Mouse (Mus musculus) thymus, postnatal 10 days (tissue): Measurements from ENCODE around the gene Nfkbie.

ENCODE experiments used
- DNase-seq, 2 experiments: peaks; one replicate each; pipeline ENCODE4 v3.0.0; 2021; ENCODE audit warnings: low spot score in 2 of 2

The Nfkbie gene

GRCm38 (mm10) chr17:45555452-45556106, at the start of gene Nfkbie:
TSS of gene Nfkbie (plus strand) at chr17:45555703.
- peak; percentile 95 to 98 for DNase-seq

DNA sequence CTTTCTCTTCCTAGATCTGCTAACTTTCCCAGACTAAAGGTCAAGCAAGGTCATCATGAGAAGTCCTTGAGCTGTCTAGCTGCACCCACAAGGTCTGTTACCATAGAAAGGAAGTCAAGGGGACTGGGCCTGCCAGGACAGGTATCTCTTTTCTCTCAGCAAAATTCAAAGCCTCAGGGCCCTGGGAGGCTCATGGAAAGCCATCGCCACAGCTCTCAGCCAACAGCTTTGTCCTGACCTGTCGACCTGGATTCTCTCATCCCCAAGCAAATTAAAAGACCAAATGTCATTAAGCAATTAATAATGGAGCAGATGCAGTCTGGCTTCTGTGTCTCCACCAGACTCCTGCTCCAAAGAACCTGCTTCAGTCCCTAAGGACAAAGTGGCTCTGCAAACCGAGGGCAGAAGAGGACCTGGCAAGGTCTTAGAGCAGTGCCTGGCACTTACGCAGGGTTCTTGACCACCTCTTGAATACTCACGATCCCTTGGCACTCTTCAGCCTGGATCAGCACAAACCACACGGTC, 49.5 kb upstream of the Nfkbie start:
- no peak for DNase-seq

GRCm38 (mm10) chr17:45506700-45507189, 48.8 kb upstream of the Nfkbie start, which contains the start of gene Aars2:
TSS of gene Aars2 (plus strand) at chr17:45506841.
- DNase-seq = peak; percentile 93 to 98

GRCm38 (mm10) chr17:45510871-45511270, 44.6 kb upstream of the Nfkbie start:
- DNase-seq = no peak

GRCm38 (mm10) chr17:45511757-45512156, 43.7 kb upstream of the Nfkbie start:
- DNase-seq = no peak

DNA sequence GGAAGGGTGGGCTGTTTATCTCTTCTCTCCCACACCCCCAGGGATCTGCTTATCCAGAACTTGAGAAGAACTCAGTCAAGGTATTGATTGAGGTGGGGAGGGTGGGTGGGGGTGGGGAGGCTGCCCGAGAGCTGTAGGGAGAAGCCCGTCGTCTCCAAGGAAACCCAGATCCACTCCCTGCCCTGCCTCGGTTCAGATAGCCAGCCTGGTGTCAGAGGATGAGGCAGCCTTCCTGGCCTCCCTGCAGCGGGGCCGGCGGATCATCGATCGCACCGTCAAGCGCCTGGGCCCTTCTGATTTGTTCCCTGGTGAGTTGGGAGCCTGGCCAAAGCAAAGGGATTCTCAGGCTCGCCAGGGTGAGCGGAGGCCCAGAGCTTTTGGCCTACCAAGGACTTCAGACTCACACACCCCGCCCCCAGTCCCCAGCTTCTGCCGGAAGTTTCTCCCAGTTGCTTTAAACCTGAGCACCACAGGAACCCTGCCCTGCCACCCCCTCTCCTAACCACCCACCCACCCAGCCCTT, 40.2 kb upstream of the Nfkbie start:
- DNase-seq = no peak

DNA sequence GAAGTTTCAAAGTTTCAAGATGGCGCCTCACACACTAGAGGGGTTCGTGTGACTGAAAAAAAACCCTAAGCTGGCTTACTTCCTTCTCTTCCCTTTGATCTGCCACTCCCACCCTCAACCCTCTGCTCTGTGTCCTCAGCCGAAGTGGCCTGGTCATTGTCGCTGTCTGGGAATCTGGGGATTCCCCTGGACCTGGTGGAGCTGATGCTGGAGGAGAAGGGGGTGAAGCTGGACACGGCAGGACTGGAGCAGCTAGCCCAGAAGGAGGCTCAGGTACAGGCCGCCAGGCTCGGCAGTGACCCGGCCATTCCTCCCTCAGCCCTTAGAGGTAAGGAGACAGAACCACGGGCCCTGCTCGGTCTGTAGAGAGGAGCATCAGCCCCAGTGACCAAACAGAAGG, 39.7 kb upstream of the Nfkbie start:
- DNase-seq = no peak

DNA sequence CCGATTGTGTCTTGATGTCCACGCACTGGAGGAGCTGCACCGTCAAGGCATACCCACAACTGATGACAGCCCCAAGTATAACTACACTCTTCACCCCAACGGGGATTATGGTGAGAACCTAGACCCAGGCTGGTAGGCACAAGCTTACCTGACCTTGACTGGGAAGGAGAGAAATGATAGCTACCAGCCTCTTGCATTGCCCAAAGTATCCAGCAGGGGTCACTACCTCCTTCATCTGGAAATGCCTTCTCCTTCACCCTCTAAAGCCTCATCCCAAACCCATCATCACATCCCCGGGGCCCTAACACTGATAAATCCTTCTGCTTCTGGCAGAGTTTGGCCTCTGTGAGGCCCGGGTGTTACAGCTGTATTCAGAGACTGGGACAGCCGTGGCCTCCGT, 39.0 kb upstream of the Nfkbie start:
- peak; percentile 53 to 79 for DNase-seq

DNA sequence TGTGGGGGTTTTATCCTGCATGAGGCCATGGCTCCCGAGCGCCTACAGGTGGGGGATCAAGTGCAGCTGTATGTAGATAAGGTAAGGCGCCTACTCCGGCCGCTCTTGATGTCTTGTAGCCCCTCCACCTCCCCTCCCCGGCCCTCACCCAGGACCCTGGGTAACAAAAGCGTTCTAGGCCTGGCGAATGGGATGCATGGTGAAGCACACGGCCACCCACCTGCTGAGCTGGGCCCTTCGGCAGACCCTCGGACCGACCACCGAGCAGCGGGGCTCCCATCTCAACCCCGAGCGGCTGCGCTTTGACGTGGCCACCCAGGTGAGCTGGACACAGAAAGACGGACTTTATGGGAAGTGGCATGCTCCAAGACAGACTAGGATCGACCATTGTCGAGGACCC, 38.4 kb upstream of the Nfkbie start:
- no peak for DNase-seq

DNA sequence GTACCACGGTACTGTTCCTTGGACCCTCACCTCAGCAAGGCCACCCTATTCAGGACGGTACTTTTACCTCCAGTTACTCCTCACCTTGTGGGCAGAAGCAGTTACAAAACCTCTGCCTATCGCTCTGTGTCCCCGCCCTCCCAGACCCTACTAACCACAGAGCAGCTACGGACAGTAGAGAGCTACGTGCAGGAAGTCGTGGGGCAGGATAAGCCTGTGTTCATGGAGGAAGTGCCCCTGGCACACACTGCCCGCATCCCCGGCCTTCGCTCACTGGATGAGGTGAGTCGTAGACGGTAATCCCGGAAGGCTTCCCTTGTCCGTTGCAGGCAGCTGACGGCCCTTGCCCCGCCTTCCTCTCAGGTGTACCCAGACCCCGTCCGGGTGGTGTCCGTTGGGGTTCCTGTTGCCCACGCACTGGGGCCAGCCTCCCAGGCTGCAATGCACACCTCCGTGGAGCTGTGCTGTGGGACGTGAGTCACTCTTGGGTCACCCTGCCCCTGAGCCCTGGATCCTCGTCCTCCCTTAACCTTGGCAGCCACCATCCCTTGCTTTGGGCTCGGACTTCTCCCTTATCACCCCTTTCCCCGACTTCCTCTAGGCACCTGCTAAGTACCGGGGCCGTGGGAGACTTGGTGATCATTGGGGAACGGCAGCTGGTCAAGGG, 37.8 kb upstream of the Nfkbie start:
- no peak for DNase-seq

- DNase-seq = no peak
Observed at GRCm38 (mm10) chr17:45518766-45519475, 36.6 kb upstream of the Nfkbie start.

- no peak for DNase-seq
Observed at GRCm38 (mm10) chr17:45520136-45520535, 35.4 kb upstream of the Nfkbie start.

GRCm38 (mm10) chr17:45523263-45523662, 32.2 kb upstream of the Nfkbie start, which contains the start of gene Tcte1:
TSS of gene Tcte1 (plus strand) at chr17:45523434.
- DNase-seq = peak; percentile 29 to 55

DNA sequence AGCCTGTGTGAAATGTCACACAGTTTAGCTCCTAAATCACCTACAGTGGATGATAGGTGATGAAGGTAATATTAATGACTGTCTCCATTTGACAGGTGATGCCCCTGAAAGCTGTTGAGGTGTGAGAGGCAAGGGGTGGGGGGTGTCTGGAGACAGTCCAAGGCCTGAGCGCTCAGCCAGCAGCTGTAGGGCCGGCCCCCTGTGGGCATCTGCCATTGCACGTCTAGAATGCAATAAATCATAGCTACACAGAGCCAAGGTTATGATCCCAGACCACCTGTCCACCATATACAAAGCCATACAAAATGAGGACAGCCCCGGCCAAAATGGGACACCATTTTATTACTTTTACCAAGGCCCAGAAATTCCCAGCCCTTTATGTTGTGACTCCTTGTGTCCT, 30.5 kb upstream of the Nfkbie start:
- DNase-seq = no peak

DNA sequence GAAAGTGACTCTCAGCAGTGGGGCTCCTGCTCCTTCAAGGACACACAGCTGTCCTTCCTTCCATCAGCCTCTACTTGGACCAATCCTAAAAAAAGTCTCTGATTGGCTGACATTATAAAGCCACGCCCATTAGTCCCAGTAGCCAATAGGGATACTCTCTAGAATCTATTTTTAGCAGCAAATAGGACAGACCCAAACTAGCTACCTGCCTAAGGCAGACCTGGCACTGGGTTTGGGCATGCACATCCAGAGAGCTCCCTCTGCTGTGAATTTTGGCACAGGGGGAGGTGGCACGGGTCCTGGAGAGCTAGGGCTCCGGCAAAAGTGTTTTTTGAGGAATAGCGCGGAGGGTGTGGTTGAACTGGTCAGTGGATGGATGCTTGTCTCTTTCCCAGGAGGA, 28.9 kb upstream of the Nfkbie start:
- DNase-seq = no peak

DNA sequence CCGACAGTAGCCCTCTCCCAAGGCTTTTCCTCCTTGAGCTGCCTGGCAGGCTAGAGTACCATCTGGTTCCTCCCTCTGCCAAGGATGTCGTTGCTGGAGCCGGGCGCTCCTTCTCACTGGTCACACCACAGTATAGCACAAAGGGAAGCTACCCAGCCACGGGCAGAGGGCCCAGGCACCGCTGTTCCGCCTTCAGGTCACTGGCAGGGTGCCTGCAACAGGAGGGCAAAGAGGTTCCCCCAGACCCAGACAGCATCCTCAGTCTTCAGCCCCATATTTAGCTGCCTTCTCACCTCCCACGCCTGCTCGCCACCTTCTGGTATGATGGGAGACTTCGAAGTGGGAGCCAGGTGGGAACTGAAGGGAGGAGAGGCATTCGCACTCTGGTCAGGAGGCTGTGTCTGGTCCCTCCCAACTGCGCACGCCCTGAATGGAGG, 25.1 kb upstream of the Nfkbie start:
- DNase-seq = no peak

- DNase-seq = no peak
Observed at GRCm38 (mm10) chr17:45532896-45533295, 22.6 kb upstream of the Nfkbie start.

DNA sequence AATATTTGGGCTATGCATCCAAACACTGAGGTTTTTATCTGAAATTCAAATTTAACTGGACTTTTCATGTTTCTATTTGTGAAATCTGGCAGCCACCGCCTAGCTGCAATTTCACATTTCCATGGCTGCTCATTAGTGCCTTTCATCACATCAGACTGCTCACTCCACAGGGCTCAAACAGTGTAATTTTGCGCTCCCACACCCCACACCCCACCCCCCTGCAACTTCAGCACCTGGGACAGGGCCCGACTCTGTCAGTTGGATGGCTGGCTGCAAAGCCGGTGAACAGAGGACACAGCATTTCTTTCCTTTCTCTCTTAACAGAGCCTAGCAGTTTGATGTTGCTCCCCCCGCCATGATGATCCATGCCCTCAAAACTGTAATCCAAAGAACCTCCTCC, 19.2 kb upstream of the Nfkbie start:
- no peak for DNase-seq

GRCm38 (mm10) chr17:45538394-45538793, 17.1 kb upstream of the Nfkbie start:
- DNase-seq = no peak

DNA sequence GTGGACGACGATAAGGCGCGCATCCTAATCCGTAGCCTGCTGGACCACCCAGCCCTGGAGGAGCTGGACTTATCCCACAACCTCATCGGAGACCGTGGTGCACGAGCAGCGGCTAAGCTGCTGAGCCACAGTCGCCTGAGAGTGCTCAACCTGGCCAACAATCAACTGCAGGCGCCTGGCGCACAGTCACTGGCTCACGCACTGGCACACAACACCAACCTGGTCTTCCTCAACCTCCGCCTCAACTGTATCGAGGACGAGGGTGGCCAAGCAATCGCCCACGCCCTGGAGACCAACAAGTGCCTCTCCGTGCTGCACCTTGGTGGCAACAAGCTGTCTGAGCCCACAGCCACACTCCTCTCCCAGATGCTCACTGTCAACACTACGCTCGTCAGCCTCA, 15.8 kb upstream of the Nfkbie start:
- DNase-seq = no peak

DNA sequence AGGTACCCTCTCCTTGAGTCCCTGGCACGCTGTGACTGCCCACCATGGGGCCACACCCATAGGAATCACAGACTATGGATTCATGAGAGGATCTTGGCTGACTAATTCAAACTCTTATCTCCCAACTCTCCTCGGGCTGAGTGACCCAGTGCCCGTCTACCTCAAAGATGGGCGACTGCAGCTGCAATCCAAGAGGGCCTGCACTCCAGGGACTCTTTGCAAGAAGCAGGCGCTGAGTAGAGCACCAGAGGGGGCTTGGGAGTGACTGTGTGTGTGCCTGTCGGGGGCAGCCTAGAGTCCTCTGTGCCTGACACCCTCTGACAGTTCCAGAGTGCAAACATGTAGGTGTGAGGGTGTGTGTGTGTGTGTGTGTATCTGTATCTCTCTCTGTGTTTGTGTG, 13.4 kb upstream of the Nfkbie start:
- no peak for DNase-seq

GRCm38 (mm10) chr17:45542705-45543104, 12.8 kb upstream of the Nfkbie start:
- DNase-seq = no peak
